Mouse (Mus musculus): ENCODE results near the gene Enox1.

- no peak for TF ChIP-seq POLR2A (IDR thresholded peaks at IDR 0.05; ENCODE audit: insufficient read depth, low read length)
- TF ChIP-seq CTCF (IDR thresholded peaks at IDR 0.05; ENCODE audit: low read depth, low read length), result no peak
- TF ChIP-seq EP300 (IDR thresholded peaks at IDR 0.05; ENCODE audit: insufficient read depth, low read depth, low read length), result no peak
Measured at GRCm38 (mm10) chr14:77214848-77215247, 58.3 kb downstream of the Enox1 start.

Data from ES-Bruce4 (cell line).